Mouse (Mus musculus): ENCODE data around the gene Slc1a3. TPM values are rescaled to one million over a fixed set of nuclear protein-coding genes. Genes with fewer than 3 reads are reported as not detected.

The Slc1a3 gene
- 11.7 TPM for polyA plus RNA-seq (2014; fragmentation: Illumina TruSeq; extraction: RNeasy Lipid Tissue Mini Kit (QIAGEN cat#74804); ENCODE audit: insufficient read depth, low read depth, low replicate concordance)

GRCm38 (mm10) chr15:8710146-8711006 lies at the start of gene Slc1a3:
TSS of gene Slc1a3 (minus strand) at chr15:8710764.

Other genes with a start within 250 kb of the Slc1a3 start
- gene Gm2310, start 190.8 kb downstream of the Slc1a3 start, polyA plus RNA-seq (2014; fragmentation: Illumina TruSeq; extraction: RNeasy Lipid Tissue Mini Kit (QIAGEN cat#74804); ENCODE audit: insufficient read depth, low read depth, low replicate concordance): not detected

All from lung, adult 10 weeks (tissue).